Mouse (Mus musculus) G1E-ER4 (cell line): ENCODE measurements around the gene Rngtt. TPM values are rescaled to one million over a fixed set of nuclear protein-coding genes. Genes with fewer than 3 reads are reported as not detected.
A peak's percentile ranks its signal among the peaks of the same experiment; 100 is the strongest.

Source experiments
- GATA1 ChIP-seq: IDR thresholded peaks from one replicate; pipeline ENCODE4 v1.8.0; 2012; ENCODE audit warnings: low read length, inconsistent platforms
- polyA plus RNA-seq: library from polyadenylated mRNA; stranded (reverse); fragments of >175 nt; gene quantifications from 2 replicates; pipeline ENCODE4 v1.2.3, GENCODE M21; 2012

The Rngtt gene
- polyA plus RNA-seq, 1 experiment: 7.9 TPM

DNA sequence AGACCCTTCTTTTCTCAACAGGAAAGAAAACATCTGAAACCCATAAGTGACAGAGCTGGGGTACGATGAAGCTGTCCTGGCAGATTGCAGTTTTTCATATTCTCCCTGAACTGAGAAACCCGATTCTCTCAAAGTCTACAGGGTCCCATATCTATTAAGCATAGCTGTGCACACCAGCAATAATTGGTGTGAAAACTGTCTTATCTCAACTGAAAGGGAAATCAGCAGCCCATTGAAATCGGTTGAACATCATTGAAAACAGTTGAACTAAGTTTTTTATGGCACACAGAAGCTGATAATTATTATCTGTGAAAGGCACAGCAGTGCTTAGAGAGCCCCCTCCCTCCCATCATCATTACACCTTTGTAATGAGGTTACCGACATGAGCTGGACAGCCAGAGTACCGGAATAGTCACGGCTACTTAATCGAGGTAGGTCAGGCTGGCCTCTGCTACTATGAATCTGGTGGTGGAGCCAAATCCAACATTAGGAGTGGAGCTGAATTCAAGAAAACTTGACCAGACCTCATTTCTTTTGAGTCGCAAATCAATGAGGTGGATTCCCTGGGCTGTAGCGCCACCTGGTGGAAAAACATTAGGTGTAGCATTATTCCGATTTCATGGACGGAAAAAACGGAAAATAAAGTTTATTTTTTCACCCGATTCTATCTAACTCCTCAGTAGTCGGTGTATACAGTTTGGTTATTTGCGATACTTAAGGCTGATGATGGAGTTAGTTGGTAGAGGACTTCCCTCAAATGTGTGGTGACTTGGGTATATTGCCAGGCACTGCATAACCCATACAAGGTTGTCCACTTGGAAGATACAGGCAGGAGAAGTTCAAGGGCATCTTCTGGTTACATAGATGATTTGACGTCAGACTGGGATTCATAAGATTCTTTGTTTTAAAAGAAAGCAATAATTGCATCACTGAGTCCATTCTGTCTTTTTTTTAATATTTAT lies 17.4 kb upstream of the Rngtt start:
- no peak for TF ChIP-seq GATA1

DNA sequence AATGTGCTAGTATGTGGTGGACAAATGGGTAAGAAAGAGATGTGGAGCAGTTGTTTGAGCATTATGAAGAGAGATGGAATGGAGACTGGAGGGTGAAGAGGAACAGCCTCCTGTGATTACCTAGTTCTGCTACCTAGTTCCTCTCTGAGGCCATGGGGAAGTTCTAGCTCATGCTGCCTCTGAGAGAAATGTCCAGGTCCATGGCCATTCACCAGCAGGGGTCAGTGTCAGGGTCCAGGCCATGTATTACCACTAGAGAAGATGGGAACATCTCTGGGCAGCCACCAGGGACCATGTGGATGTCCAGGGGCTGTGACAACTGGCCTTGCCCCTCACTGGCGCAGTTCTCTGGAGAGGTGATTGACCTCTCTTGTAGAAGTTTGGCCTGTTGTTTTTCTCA lies 7.1 kb upstream of the Rngtt start:
- no peak for TF ChIP-seq GATA1

DNA sequence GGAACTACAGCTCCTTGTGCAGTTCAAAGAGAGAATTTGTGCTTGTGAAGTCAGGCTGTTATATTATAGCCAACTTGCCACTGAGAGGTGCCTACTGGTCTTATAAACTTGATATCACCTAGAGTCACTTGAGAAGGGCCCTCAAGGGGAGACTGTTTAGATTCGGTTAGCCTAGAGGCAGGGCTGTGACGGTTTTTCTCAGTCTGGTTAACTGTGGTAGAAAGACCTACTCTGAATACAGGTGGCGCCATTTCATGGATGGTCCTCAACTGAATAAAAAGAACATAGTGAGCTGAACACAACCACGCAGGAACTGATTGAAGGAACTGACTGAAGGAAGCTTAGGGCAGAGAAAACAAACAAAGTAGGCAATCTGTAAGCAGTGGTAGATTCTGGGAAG lies 3.0 kb upstream of the Rngtt start:
- TF ChIP-seq GATA1: no peak

DNA sequence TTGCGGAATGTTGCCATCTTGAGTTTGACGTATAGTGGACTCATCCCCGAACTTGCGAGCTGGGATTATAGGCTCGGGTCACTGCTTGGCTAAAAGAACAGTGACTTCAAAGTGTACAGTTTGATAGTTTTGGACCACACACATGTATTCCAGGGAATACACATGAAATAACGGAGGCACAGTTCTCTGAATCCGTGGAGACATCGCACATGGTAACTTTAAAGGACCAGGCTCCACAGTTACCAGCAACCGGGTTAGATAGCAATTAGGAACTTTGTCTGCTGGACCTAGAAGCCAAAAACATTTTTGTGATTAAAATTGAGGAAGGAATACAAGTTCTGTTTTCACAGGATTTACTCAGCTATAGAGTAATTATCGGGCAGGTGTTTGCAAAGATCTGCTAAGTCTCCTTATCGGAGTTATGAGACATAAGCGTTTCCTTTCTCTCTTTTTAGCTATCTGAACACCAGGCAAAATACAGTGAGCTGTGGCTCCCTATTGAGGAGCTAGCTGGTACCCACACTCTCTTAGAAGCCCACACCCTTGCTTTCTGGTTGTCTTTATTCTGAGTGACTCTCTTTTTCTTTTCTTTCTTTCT lies 828 bp downstream of the Rngtt start:
- TF ChIP-seq GATA1: peak; percentile 35

DNA sequence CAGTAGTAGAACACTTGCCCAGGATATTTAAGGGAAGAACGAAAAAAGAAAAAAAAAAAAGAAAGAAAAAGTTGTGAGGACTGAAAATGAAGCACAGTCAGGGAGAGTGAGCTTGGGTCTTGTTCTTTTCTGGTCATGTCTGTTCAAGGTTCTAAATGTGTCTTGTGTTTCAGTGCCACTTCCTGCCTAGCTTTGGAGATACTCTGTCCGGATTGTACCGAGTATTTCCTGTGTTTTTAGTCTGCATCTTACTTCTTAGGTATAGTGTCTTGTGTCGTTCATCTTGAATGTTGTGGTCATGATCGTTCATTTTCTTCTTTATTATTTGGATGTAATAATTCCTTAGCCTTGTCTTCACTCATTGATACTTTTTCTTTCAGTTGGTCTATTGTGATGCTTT lies 5.7 kb downstream of the Rngtt start:
- no peak for TF ChIP-seq GATA1

DNA sequence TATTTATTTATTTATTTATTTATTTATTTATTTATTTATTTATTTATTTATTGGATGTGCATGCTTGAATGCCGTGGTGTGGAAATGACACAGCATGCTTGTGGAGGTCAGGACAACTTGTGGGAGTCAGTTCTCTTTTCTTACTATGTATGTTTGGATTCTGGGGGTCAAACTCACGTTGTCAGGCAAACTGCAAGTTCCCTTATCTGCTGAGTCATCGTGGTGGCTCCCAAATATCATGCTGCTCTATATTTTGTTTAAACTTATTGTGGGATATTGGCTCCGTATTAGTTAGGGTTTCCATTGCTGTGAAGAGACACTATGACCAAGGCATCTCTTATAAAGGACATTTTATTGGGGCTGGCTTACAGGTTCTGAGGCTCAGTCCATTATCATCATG lies 21.0 kb downstream of the Rngtt start:
- no peak for TF ChIP-seq GATA1

DNA sequence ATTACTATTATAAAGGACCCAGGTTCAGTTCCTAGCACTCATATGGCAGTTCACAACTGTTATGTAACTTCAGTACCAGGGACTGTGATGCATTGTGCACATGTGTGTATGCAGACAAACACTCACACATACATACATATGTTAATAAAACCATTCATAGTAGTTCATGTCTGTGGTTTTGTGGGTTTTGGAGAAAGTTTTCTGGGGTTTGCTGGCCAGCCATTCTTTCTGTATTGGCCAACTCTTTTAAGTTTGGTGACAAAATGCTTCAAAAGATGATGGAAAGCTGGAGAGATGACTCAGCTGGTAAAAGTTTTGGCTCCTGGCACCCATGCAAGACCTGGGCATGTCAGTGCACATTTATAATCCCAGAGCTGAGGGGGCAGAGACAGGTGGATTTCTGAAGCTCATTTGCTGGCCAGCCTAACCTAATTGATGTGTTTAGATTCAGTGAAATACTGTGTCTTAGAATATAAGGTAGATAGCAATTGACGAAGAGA lies 22.9 kb downstream of the Rngtt start:
- no peak for TF ChIP-seq GATA1

DNA sequence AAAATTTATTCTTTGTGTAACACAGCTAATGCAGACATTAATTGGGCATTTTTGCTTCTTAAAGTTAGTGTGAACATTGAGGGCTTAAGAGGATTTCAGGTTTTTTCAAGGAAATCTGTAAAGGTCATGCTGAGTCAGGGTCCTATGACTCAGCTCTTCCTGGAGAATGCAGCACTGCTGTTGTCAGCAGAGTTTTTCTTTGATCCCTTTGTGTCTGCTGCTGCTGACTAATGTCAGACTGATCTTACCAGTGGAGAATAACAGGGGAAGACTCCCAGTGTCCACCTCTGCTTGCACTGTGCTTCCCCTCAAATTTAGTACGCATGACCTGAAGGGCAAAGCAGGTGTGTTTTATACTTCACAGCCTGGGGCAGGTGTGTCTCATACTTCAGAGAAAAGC lies 27.9 kb downstream of the Rngtt start:
- TF ChIP-seq GATA1: no peak

DNA sequence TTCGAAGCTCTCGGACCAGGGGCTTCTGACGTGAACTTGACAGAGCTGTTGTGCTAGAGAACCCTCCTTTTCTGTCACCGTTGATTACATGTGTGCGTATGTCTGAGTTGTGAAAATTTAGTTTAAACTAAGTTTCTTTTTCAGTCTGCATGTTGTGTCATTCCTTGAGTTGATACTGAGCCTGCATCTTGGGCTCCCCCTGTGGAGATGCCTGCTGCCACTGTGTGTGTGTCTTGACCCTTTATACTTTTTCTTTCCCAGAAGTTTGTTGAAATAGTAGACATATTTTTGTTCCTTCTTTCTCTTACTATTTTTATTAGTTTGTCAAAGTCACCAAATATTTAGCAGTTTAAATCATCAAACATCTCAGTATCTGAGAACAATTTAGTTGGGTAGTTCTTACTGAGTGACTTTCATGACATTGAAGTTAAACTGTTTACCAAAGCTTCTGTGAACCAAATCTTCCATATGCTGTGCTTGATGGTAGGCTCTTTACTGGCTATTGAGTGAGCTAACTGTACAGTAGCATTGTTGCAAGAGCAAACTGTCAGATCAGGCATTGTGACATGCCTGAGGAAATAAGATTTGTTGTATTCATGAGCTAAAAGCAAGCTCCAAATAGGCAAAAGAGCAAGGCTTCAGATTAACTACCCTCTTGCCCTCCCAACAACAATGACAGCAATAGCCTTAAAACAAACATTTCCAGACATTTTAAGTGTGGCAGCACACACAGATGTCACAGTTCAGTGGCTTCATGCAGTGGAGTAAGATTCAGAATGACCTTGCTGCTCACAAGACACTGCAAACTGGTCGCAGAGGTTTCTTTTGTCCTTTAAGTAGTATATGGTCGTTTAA lies 33.0 kb downstream of the Rngtt start:
- no peak for TF ChIP-seq GATA1

DNA sequence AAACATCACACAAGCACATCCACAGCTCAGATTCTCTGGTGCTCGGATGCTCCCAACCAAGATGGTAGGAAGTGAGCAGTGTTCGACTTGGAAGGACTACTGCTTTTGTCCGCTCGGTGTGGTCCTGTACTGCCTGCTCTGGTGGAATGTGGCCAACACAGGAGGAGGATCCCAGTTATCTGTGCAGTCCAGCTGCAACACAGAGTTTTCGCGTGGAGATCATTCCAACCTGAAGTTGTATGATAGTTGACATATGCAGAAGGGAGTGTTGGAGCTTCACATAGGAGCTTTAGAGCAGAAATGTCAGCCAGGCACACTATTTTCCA lies 33.6 kb downstream of the Rngtt start:
- no peak for TF ChIP-seq GATA1

DNA sequence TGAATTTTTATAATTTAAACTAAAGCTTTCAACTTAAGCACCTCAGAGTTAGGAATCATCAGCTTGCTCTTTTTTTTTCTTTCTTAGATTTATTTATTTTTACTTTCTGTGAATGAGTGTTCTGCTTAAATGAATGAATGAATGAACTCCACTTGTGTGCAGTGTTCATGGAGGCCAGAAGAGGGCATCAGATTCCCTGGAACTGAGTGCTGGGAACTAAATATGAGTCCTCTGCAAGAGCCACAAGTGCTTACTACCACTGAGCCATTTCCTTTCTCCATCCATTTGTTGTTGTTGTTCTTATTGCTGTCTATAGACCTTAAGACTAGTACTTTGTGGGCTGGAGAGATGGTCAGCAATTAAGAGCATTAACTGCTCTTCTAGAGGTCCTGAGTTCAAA lies 53.3 kb downstream of the Rngtt start:
- no peak for TF ChIP-seq GATA1

DNA sequence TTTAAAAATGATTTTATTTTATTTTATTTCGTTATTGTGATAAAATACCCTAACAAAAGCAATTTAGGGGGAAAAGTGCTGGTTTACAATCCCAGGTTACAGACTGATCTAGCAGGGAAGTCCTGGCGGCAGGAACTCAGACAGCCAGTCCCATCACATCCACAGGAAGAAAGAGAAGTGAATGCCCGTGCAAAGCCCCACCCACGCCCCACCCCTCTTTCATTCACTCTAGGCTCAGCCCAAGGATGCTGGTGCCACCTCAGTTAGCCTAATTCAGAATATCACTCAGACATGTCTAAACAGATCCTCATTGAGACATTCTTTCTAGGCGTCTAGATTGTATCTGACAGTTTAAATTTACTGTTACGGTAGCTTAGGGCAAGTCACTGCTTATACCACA lies 64.8 kb downstream of the Rngtt start:
- no peak for TF ChIP-seq GATA1

DNA sequence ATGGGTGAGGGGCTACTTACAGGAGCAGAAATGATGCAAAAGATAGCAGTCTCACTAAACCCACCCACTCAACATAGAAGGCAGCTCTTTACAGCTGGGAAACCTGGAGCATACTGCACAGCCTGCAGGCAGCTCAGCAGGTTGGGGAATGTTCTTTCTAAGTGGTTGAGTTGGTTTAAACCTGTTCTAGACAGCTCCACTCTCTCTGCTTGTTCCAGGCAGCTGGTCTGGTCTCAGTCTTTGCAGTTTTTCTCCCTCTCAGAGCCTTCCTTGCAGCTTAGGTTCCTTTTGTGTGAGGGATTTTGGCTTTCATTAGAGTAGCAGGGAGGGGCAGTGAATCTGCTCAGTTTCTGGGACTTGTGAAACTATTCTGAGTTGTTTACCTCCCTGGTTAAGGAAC lies 67.5 kb downstream of the Rngtt start:
- TF ChIP-seq GATA1: no peak

DNA sequence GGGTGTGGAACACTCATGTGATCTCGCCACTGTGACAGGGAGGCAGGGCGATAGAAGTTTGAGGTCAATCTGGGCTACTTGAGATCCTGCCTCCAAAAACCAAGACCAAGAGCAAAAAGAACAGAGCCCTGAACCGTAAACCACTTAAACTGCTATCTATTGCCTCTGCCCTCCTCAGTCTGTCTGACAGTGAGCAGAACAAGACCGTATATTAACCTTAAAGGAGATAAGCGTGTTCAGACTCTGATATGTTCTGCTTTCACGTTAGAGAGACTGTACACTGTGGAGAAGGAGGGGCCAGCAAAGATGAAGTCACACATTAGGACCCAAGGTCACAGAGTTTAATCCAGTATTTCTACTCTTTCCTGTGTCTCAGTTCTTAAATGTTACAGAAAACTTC lies 68.8 kb downstream of the Rngtt start:
- no peak for TF ChIP-seq GATA1

DNA sequence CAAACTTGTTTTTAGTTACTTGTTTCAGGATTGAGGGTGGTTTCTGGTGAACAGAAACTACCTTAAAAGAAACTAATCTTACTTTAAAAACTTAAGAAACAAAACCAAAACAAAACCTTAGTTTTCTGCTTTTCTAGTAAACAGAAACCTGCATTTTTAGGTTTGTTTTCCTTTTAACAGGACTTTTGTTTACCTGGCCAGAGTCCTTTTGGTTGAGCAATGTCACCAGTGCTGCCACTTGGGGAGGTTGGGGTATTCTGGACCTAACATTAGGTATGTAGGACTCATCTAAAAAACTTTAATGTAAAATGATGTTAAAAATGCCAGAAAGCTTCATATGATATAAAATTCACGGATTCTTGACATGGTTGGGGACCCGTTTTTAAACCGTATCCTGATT lies 78.8 kb downstream of the Rngtt start:
- TF ChIP-seq GATA1: no peak

DNA sequence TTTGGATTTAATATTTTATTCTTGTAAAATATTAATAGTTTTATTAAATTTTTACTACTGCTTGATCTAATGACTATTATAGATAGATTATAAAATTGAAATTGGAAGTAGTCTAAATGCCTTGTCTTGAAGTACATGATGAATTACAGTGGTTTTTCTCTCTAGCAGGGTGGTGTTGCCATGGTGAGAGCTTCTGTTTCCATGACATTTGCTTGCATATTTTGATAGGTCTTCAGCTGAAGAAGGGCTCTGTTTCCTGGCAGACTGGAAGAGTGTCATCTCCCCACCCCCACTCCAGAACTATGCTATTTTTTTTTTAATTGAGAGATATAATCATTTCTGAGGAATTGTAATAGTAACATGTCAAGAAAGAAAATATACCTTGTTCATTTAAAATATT lies 80.5 kb downstream of the Rngtt start:
- TF ChIP-seq GATA1: no peak
